Mouse (Mus musculus): ENCODE data around the gene Scd4. TPM values are rescaled to one million over a fixed set of nuclear protein-coding genes. Genes with fewer than 3 reads are reported as not detected.
A peak's percentile ranks its signal among the peaks of the same experiment; 100 is the strongest.

The Scd4 gene
- polyA plus RNA-seq, 1 experiment from 2014 or later = 0.21 TPM

DNA sequence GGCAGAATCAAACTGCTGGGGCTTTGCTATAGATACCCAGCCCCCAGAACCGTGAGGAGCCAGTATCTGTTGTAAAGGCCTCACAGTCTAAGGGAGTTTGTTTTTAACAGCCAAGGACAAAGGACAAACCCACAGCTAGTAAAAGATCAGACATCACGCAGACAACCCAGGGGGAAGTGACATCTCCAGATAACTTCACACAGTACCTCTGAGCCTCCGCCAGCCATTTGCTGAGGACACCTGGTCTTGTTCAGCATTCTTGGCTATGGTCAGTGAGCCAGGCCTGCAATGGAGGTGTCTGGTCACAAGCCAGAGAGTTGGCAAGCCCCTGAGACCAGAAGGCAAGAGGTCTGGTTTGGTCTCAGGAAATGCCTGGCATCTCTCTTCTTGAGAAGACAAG, 40.4 kb upstream of the Scd4 start:
- Histone ChIP-seq H3K9ac (ENCODE audit: low read depth, low read length) (peak overlapping the region; percentile 71; the same call in 1 of the 2 replicates), H3K4me1 (ENCODE audit: control insufficient read depth, insufficient read depth, low read depth, low read length) (peaks cover 25% of the 10 kb centered on the region), H3K9me3 (ENCODE audit: control insufficient read depth, low read length) (no peaks in the 10 kb centered on the region), H3K27me3 (replicated peaks; ENCODE audit: control insufficient read depth, insufficient read depth, low read length) (no peaks in the 10 kb centered on the region), H3K27ac (ENCODE audit: low read depth, low read length) (peak overlapping the region; percentile 98), H3K4me3 (ENCODE audit: low read length) (peak overlapping the region; percentile 87; the same call in 1 of the 2 replicates), H3K4me2 (ENCODE audit: low read length) (peak overlapping the region; percentile 100), H3K36me3 (ENCODE audit: control insufficient read depth, insufficient read depth, low read length) (no peaks in the 10 kb centered on the region)
- 42% methylated on average over 3 of the region's 3 CpGs for WGBS
- ATAC-seq = no peak

DNA sequence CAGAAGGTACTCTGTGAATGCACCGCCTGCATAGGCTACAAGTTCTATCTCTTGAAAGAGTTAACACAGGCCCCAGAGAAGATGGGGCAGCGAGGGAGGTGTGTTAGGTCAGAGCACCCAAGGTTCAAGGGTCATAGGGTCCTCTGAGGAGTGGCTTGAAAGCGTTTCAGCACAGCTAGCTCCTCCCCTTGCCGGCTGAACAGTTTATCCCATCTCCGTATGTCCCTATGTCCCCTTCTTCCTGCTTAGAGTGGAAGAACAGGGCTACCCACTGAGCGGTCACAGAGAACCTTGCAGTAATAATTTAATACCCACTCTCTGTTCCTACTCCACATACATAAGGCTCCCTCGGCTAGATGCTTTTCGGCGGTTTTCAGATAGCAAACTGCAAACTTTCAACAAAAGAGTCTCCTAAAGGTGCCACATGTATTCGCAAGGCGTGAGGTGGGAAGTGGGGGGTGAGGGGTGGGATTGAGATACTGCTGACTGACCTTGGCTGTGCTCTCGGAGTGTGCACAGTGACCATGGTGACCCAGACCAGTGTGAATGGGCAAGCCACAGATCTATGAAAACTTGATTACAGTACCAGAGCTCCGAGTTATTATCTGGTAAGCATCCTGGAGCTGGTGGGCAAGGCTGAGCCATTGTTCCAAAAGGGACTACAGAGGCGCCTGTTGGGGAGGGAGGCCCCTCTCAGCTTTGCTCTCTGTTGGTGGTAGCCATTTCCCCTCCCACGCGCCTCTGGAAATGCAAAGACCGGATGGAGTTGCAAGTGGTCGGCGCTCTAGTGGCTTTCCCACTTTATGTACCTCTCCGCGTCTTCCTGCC, 39.7 kb upstream of the Scd4 start, which contains the start of gene Scd2:
TSS of gene Scd2 (plus strand) at position 734 of the 828 bp plus-strand sequence.
- Histone ChIP-seq H3K27ac (ENCODE audit: low read depth, low read length) (peak within 1 kb of the TSS; percentile 98), H3K36me3 (ENCODE audit: control insufficient read depth, insufficient read depth, low read length) (0 out of 2 replicates have a peak, but pooled peaks cover 3% of the 10 kb centered on the region), H3K9ac (ENCODE audit: low read depth, low read length) (peak within 1 kb of the TSS; percentile 97), H3K4me3 (ENCODE audit: low read length) (peak within 1 kb of the TSS; percentile 87), H3K27me3 (replicated peaks; ENCODE audit: control insufficient read depth, insufficient read depth, low read length) (no peaks in the 10 kb centered on the region), H3K4me1 (ENCODE audit: control insufficient read depth, insufficient read depth, low read depth, low read length) (peaks cover 32% of the 10 kb centered on the region), H3K9me3 (ENCODE audit: control insufficient read depth, low read length) (no peaks in the 10 kb centered on the region), H3K4me2 (ENCODE audit: low read length) (peak within 1 kb of the TSS; percentile 100)
- no peak for ATAC-seq
- WGBS = 1% methylated on average over 21 of the region's 21 CpGs

DNA sequence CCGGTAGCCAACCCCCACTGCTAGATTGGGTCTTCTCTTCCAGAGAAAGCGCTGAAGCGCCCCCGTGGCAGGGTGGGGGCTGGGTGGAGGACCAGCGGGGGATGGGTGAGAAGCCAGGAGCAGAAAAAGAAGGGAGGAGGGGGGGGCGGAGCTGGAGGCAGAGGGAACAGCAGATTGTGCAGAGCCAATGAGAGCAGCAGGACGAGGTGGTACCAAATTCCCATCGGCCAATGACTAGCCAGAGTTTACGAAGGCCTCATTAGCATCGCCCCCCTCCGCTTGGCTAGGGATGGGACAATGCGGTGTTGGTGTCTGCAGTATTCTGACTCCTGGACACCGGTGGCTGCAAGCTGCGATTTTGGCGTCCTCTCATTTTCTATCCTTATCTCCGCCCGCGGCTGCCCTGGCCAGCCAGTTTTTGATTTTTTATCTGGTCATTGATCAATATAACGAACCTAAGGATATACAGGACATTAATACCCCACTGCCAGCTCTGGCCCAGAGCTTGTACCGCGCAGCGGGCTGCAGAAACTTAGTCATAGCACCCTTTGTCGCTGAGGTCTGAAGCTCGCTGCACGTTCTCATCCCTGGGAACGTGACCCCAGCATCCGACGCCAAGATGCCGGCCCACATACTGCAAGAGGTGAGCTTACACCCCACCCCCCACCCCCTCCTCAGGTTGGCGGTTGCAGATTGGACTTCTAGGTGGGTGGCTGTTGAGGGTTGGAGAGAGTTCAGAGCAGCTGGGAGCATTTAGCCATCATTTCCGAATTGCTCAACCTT, 38.9 kb upstream of the Scd4 start:
- H3K27me3 ChIP-seq (replicated peaks; ENCODE audit: control insufficient read depth, insufficient read depth, low read length) = no peaks in the 10 kb centered on the region
- H3K36me3 ChIP-seq (ENCODE audit: control insufficient read depth, insufficient read depth, low read length) = 0 out of 2 replicates have a peak, but pooled peaks cover 8% of the 10 kb centered on the region
- peaks cover 40% of the 10 kb centered on the region for H3K4me1 ChIP-seq (ENCODE audit: control insufficient read depth, insufficient read depth, low read depth, low read length)
- H3K4me3 ChIP-seq (ENCODE audit: low read length) = peak overlapping the region; percentile 87
- H3K9me3 ChIP-seq (ENCODE audit: control insufficient read depth, low read length) = no peaks in the 10 kb centered on the region
- peak overlapping the region; percentile 97 for H3K9ac ChIP-seq (ENCODE audit: low read depth, low read length)
- ATAC-seq = peak; percentile 98
- peak overlapping the region; percentile 98 for H3K27ac ChIP-seq (ENCODE audit: low read depth, low read length)
- WGBS = under 1% methylated on average over 31 of the region's 31 CpGs
- peak overlapping the region; percentile 100 for H3K4me2 ChIP-seq (ENCODE audit: low read length)

DNA sequence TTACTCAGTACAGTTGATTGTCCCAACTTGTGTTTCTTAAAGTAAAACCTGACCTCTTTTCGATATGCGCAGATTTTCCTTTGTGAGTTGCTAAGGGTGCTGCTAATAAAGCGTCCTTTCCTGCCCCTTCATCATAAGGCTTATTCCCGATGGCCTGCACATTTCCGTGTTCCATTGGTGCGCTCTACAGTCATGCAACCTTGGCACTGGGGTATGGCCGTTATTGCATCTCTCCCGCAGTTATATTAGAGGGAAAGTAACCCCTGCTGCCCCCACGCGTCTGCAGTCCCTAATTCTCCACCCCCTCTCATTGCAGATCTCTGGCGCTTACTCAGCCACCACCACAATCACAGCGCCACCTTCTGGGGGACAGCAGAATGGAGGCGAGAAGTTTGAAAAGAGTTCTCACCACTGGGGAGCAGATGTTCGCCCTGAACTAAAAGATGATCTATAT, 38.3 kb upstream of the Scd4 start:
- ATAC-seq = peak; percentile 51
- peaks cover 45% of the 10 kb centered on the region for H3K4me1 ChIP-seq (ENCODE audit: control insufficient read depth, insufficient read depth, low read depth, low read length)
- 0% methylated on average over 14 of the region's 14 CpGs for WGBS

DNA sequence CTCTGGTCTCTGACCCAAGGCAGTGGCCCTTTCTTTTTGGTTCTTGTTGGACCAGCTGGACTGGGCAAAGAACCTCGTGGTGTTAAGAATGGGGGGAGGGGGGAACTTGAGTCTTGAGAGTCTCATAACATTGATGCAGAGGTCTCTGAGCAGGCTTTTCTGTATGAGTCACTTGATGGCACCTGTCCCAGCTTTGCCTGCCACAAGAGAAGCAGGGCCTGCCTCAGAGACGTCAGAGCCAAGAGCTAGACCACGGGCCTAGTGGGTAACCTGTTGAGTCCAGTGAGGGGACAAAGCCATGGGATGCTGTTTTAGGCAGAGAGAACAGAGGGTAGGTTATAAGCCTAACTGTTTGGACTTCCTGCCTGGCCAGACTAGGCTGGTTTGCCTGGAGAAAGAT, 37.6 kb upstream of the Scd4 start:
- peak overlapping the region; percentile 97 for H3K9ac ChIP-seq (ENCODE audit: low read depth, low read length)
- peak overlapping the region; percentile 51 for H3K27ac ChIP-seq (ENCODE audit: low read depth, low read length)
- no peaks in the 10 kb centered on the region for H3K27me3 ChIP-seq (replicated peaks; ENCODE audit: control insufficient read depth, insufficient read depth, low read length)
- peaks cover 51% of the 10 kb centered on the region for H3K4me1 ChIP-seq (ENCODE audit: control insufficient read depth, insufficient read depth, low read depth, low read length)
- peak overlapping the region; percentile 100 for H3K4me2 ChIP-seq (ENCODE audit: low read length)
- H3K9me3 ChIP-seq (ENCODE audit: control insufficient read depth, low read length) = no peaks in the 10 kb centered on the region
- 0% methylated on average over 3 of the region's 3 CpGs for WGBS
- peak overlapping the region; percentile 87 for H3K4me3 ChIP-seq (ENCODE audit: low read length)
- no peak for ATAC-seq
- H3K36me3 ChIP-seq (ENCODE audit: control insufficient read depth, insufficient read depth, low read length) = peaks cover 16% of the 10 kb centered on the region

More for the DNA sequence above, 38.3 kb upstream of the Scd4 start:
- H3K36me3 ChIP-seq (ENCODE audit: control insufficient read depth, insufficient read depth, low read length) = peaks cover 11% of the 10 kb centered on the region; the same call in 1 of the 2 replicates
- peak overlapping the region; percentile 100 for H3K4me2 ChIP-seq (ENCODE audit: low read length)
- H3K9ac ChIP-seq (ENCODE audit: low read depth, low read length) = peak overlapping the region; percentile 97
- H3K9me3 ChIP-seq (ENCODE audit: control insufficient read depth, low read length) = no peaks in the 10 kb centered on the region
- H3K27me3 ChIP-seq (replicated peaks; ENCODE audit: control insufficient read depth, insufficient read depth, low read length) = no peaks in the 10 kb centered on the region
- peak overlapping the region; percentile 98 for H3K27ac ChIP-seq (ENCODE audit: low read depth, low read length)
- peak overlapping the region; percentile 87 for H3K4me3 ChIP-seq (ENCODE audit: low read length)

DNA sequence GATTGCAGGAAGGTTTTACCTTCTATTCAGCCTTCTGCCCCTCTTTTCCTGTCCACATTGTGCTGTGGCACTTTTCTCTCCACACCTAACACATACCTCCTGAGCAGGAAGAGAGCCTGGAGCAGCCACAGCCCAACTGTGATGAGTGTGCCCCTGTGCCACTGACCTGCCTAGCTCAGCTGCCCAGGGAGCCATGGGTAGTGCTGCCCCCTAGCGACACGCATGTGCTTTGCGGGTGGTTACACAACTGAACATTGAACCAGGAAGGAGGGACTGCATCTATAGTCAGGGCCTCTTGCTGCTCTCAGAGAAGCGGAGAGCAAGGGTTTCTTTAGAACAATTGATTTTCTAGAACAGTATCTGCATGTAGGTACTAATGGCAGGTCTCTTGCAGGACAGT, 37.2 kb upstream of the Scd4 start:
- peak overlapping the region; percentile 97 for H3K9ac ChIP-seq (ENCODE audit: low read depth, low read length)
- 4% methylated on average over 4 of the region's 4 CpGs for WGBS
- H3K9me3 ChIP-seq (ENCODE audit: control insufficient read depth, low read length) = no peaks in the 10 kb centered on the region
- H3K36me3 ChIP-seq (ENCODE audit: control insufficient read depth, insufficient read depth, low read length) = peaks cover 21% of the 10 kb centered on the region
- no peaks in the 10 kb centered on the region for H3K27me3 ChIP-seq (replicated peaks; ENCODE audit: control insufficient read depth, insufficient read depth, low read length)
- peak overlapping the region; percentile 51 for H3K27ac ChIP-seq (ENCODE audit: low read depth, low read length)
- H3K4me3 ChIP-seq (ENCODE audit: low read length) = peak overlapping the region; percentile 87
- H3K4me2 ChIP-seq (ENCODE audit: low read length) = peak overlapping the region; percentile 100
- peaks cover 56% of the 10 kb centered on the region for H3K4me1 ChIP-seq (ENCODE audit: control insufficient read depth, insufficient read depth, low read depth, low read length)
- ATAC-seq = no peak

DNA sequence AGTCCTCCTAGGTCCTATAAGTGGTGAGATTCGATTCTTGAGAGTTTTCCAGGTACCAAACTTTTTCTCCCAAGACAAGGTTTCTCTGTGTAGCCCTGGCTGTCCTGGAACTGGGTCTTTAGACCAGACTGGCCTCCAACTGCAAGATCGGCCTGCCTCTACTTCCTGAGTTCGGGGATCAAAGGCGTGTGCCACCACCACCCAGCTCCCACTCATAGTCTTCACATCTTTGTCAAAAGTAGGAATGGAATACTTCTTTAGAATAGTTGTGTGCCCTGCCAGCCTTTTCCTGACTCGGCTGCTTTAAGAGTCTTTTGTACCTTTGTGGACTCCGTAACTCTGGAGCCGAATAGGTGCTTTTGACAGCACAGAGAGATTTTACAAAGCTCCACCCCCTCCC, 36.7 kb upstream of the Scd4 start:
- H3K9ac ChIP-seq (ENCODE audit: low read depth, low read length) = peak overlapping the region; percentile 97
- peaks cover 60% of the 10 kb centered on the region for H3K4me1 ChIP-seq (ENCODE audit: control insufficient read depth, insufficient read depth, low read depth, low read length)
- H3K36me3 ChIP-seq (ENCODE audit: control insufficient read depth, insufficient read depth, low read length) = peaks cover 25% of the 10 kb centered on the region
- peak overlapping the region; percentile 87 for H3K4me3 ChIP-seq (ENCODE audit: low read length)
- peak overlapping the region; percentile 100 for H3K4me2 ChIP-seq (ENCODE audit: low read length)
- no peaks in the 10 kb centered on the region for H3K27me3 ChIP-seq (replicated peaks; ENCODE audit: control insufficient read depth, insufficient read depth, low read length)
- no peak overlapping the region; the same call in 1 of the 2 replicates for H3K27ac ChIP-seq (ENCODE audit: low read depth, low read length)
- no peak for ATAC-seq
- no peaks in the 10 kb centered on the region for H3K9me3 ChIP-seq (ENCODE audit: control insufficient read depth, low read length)
- WGBS = 25% methylated on average over 7 of the region's 7 CpGs

DNA sequence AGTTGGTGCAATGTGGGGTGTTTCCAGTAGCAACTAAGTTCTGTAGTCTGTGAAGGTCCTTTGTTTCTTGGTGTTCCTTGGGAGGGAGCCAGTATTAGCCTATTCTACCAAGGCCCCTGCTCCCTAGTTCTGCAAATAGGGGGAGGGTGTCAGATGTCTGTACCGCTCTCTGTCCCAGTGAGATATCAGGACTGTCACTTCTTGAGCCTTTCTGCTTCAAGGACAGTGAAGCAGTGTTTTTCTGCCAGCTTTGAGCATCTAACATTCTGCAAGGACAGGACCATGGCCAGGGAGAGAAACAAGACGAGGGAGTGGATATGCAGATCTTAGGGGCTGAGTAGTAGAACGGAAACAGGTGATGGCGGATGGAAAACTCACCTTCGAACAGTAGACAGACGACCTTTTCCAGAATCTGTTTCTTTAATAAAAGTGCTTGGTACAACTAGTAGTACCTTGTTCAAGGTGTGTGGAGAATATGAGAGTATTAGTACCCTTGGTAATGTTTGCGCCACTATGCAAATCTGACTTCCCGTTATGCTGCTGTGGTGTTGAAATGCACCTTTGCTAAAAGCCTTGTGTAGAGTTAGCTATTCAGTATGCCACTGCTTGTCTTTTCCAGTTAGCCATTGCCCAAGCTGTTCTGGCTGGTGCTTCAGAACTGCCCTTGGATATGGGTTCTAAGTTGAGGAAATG, 35.7 kb upstream of the Scd4 start:
- H3K27ac ChIP-seq (ENCODE audit: low read depth, low read length) = no peak overlapping the region; the same call in 1 of the 2 replicates
- peak overlapping the region; percentile 97 for H3K9ac ChIP-seq (ENCODE audit: low read depth, low read length)
- ATAC-seq = no peak
- H3K4me2 ChIP-seq (ENCODE audit: low read length) = peak overlapping the region; percentile 100
- peak overlapping the region; percentile 87 for H3K4me3 ChIP-seq (ENCODE audit: low read length)
- peaks cover 33% of the 10 kb centered on the region for H3K36me3 ChIP-seq (ENCODE audit: control insufficient read depth, insufficient read depth, low read length)
- peaks cover 63% of the 10 kb centered on the region for H3K4me1 ChIP-seq (ENCODE audit: control insufficient read depth, insufficient read depth, low read depth, low read length)
- WGBS = 40% methylated on average over 8 of the region's 8 CpGs
- no peaks in the 10 kb centered on the region for H3K9me3 ChIP-seq (ENCODE audit: control insufficient read depth, low read length)
- no peaks in the 10 kb centered on the region for H3K27me3 ChIP-seq (replicated peaks; ENCODE audit: control insufficient read depth, insufficient read depth, low read length)
